Mouse (Mus musculus) midbrain, embryonic 14.5 days (tissue): ENCODE data around the gene Ltb. TPM values are rescaled to one million over a fixed set of nuclear protein-coding genes. Genes with fewer than 3 reads are reported as not detected.

Experiments
- ATAC-seq: fragments of 200-750 bp; cut with Nextera tagmentation; 2 replicates; pipeline ENCODE4 v1.8.0; 2017; ENCODE audit warnings: moderate number of reproducible peaks, moderate library complexity; ENCODE audit not compliant: low FRiP score, low TSS enrichment
- DNase-seq: peaks from one replicate; pipeline ENCODE4 v3.0.0-alpha.2; 2015
- H3K27ac ChIP-seq: fragments of 300-500 bp; sonication (generic); replicated peaks from 2 replicates; pipeline ENCODE4 v1.5.1; 2014; ENCODE audit warnings: mild to moderate bottlenecking, low read depth, low read length, moderate library complexity
- H3K27me3 ChIP-seq: fragments of 300-500 bp; sonication (generic); 2 replicates; pipeline ENCODE4 v1.6.1; 2014; ENCODE audit warnings: low read length, control low read depth, mixed read lengths; ENCODE audit not compliant: control insufficient read depth, insufficient read depth
- H3K36me3 ChIP-seq: fragments of 300-500 bp; sonication (generic); 2 replicates; pipeline ENCODE4 v1.6.1; 2014; ENCODE audit warnings: low read length, control low read depth; ENCODE audit not compliant: control insufficient read depth, insufficient read depth
- H3K4me1 ChIP-seq: fragments of 300-500 bp; sonication (generic); 2 replicates; pipeline ENCODE4 v1.6.1; 2014; ENCODE audit warnings: mild to moderate bottlenecking, antibody characterized with exemption, low read length, control low read depth; ENCODE audit not compliant: control insufficient read depth, insufficient read depth
- H3K4me2 ChIP-seq: fragments of 300-500 bp; sonication (generic); 2 replicates; pipeline ENCODE4 v1.6.1; 2014; ENCODE audit warnings: mild to moderate bottlenecking, low read length, moderate library complexity
- H3K4me3 ChIP-seq: fragments of 300-500 bp; sonication (generic); replicated peaks from 2 replicates; pipeline ENCODE4 v1.5.1; 2014; ENCODE audit warnings: low read depth, low read length
- H3K9ac ChIP-seq: fragments of 300-500 bp; sonication (generic); replicated peaks from 2 replicates; pipeline ENCODE4 v1.6.1; 2014; ENCODE audit warnings: mild to moderate bottlenecking, low read length, moderate library complexity
- H3K9me3 ChIP-seq: fragments of 300-500 bp; sonication (generic); 2 replicates; pipeline ENCODE4 v1.6.1; 2016; ENCODE audit warnings: low read length, control low read depth, mixed read lengths; ENCODE audit not compliant: control insufficient read depth
- WGBS: fragments of 180-500 bp; shearing (Covaris S2); extraction: QIAGEN DNeasy Blood & Tissue Kit; methylation state at CpG from one replicate; pipeline ENCODE4 v1.1.7; 2014; 5-methylcytosine and 5-hydroxymethylcytosine counted together
- polyA plus RNA-seq: library from polyadenylated mRNA; unstranded; fragments of >200 nt; fragmentation: Nextera tagmentation; extraction: Ambion mirVana; gene quantifications from 2 replicates; pipeline ENCODE4 v1.2.1, GENCODE M21; 2014

Ltb gene
- polyA plus RNA-seq, 1 experiment from 2014 or later, result 0.74 TPM

GRCm38 (mm10) chr17:35201787-35202186 lies 7.5 kb downstream of the Ltb start, which contains the start of gene Tnf:
Tnf (minus strand) TSS chr17:35202007.
- Histone ChIP-seq H3K4me2 (no peak within 1 kb of the TSS), H3K36me3 (no peaks in the 10 kb centered on the region), H3K27ac (no peak within 1 kb of the TSS), H3K4me3 (no peak within 1 kb of the TSS), H3K9me3 (no peaks in the 10 kb centered on the region), H3K9ac (no peak within 1 kb of the TSS), H3K4me1 (no peaks in the 10 kb centered on the region), H3K27me3 (peaks cover 6% of the 10 kb centered on the region; the same call in 1 of the 2 replicates)
- DNase-seq (no peak), ATAC-seq (no peak)
- 51% methylated on average over 13 of the region's 13 CpGs for WGBS

GRCm38 (mm10) chr17:35202442-35202841 lies 8.2 kb downstream of the Ltb start:
- Histone ChIP-seq H3K4me3 (no peak overlapping the region), H3K36me3 (no peaks in the 10 kb centered on the region), H3K4me2 (no peak overlapping the region), H3K9ac (no peak overlapping the region), H3K4me1 (no peaks in the 10 kb centered on the region), H3K27ac (no peak overlapping the region), H3K9me3 (no peaks in the 10 kb centered on the region), H3K27me3 (0 out of 2 replicates have a peak, but pooled peaks cover 3% of the 10 kb centered on the region)
- WGBS, result 78% methylated on average over 4 of the region's 4 CpGs
- DNase-seq (no peak), ATAC-seq (no peak)

GRCm38 (mm10) chr17:35204494-35205379 lies 10.5 kb downstream of the Ltb start, which contains the start of gene Lta:
Lta (minus strand) TSS chr17:35205351.
- 28% methylated on average over 20 of the region's 20 CpGs for WGBS
- 0 out of 2 replicates have a peak, but pooled peaks cover 3% of the 10 kb centered on the region for H3K27me3 ChIP-seq
- no peak within 1 kb of the TSS for H3K27ac ChIP-seq
- H3K4me3 ChIP-seq, result no peak within 1 kb of the TSS
- ATAC-seq, result no peak
- no peaks in the 10 kb centered on the region for H3K4me1 ChIP-seq
- no peak within 1 kb of the TSS for H3K4me2 ChIP-seq
- DNase-seq, result no peak
- 0 out of 2 replicates have a peak within 1 kb of the TSS, but pooled peaks have one; percentile 9 for H3K9ac ChIP-seq
- H3K9me3 ChIP-seq, result no peaks in the 10 kb centered on the region
- no peaks in the 10 kb centered on the region for H3K36me3 ChIP-seq

GRCm38 (mm10) chr17:35205380-35205769 lies 11.1 kb downstream of the Ltb start:
- Histone ChIP-seq H3K27ac (no peak overlapping the region), H3K9ac (0 out of 2 replicates have a peak overlapping the region, but pooled peaks have one; percentile 9), H3K4me1 (no peaks in the 10 kb centered on the region), H3K9me3 (no peaks in the 10 kb centered on the region), H3K4me3 (no peak overlapping the region), H3K36me3 (no peaks in the 10 kb centered on the region), H3K27me3 (0 out of 2 replicates have a peak, but pooled peaks cover 3% of the 10 kb centered on the region), H3K4me2 (no peak overlapping the region)
- ATAC-seq (no peak), DNase-seq (no peak)
- 58% methylated on average over 10 of the region's 10 CpGs for WGBS

- no peaks in the 10 kb centered on the region for H3K9me3 ChIP-seq
- H3K27ac ChIP-seq, result no peak overlapping the region
- 0 out of 2 replicates have a peak, but pooled peaks cover 2% of the 10 kb centered on the region for H3K27me3 ChIP-seq
- WGBS, result 68% methylated on average over 12 of the region's 12 CpGs
- no peak for DNase-seq
- no peaks in the 10 kb centered on the region for H3K4me1 ChIP-seq
- no peak for ATAC-seq
- H3K9ac ChIP-seq, result no peak overlapping the region
- H3K4me2 ChIP-seq, result no peak overlapping the region
- no peak overlapping the region for H3K4me3 ChIP-seq
- no peaks in the 10 kb centered on the region for H3K36me3 ChIP-seq
Measured at GRCm38 (mm10) chr17:35209785-35210535, 15.7 kb downstream of the Ltb start.

- no peak overlapping the region for H3K27ac ChIP-seq
- no peaks in the 10 kb centered on the region for H3K9me3 ChIP-seq
- no peak overlapping the region for H3K4me3 ChIP-seq
- H3K36me3 ChIP-seq, result no peaks in the 10 kb centered on the region
- DNase-seq, result no peak
- H3K9ac ChIP-seq, result no peak overlapping the region
- H3K27me3 ChIP-seq, result no peaks in the 10 kb centered on the region
- WGBS, result 89% methylated on average over 3 of the region's 3 CpGs
- ATAC-seq, result no peak
- no peaks in the 10 kb centered on the region for H3K4me1 ChIP-seq
- no peak overlapping the region for H3K4me2 ChIP-seq
Measured at GRCm38 (mm10) chr17:35210593-35210992, 16.4 kb downstream of the Ltb start.

GRCm38 (mm10) chr17:35213071-35213470 lies 18.8 kb downstream of the Ltb start:
- 91% methylated on average over 5 of the region's 5 CpGs for WGBS
- no peaks in the 10 kb centered on the region for H3K9me3 ChIP-seq
- ATAC-seq, result no peak
- H3K9ac ChIP-seq, result no peak overlapping the region
- no peak overlapping the region for H3K4me2 ChIP-seq
- H3K27ac ChIP-seq, result no peak overlapping the region
- DNase-seq, result no peak
- H3K27me3 ChIP-seq, result no peaks in the 10 kb centered on the region
- H3K4me1 ChIP-seq, result no peaks in the 10 kb centered on the region
- no peak overlapping the region for H3K4me3 ChIP-seq
- H3K36me3 ChIP-seq, result no peaks in the 10 kb centered on the region

- peaks cover 27% of the 10 kb centered on the region for H3K36me3 ChIP-seq
- H3K27ac ChIP-seq, result no peak overlapping the region
- H3K9me3 ChIP-seq, result no peaks in the 10 kb centered on the region
- H3K4me2 ChIP-seq, result no peak overlapping the region
- ATAC-seq, result no peak
- 87% methylated on average over 18 of the region's 18 CpGs for WGBS
- no peaks in the 10 kb centered on the region for H3K4me1 ChIP-seq
- no peak for DNase-seq
- no peaks in the 10 kb centered on the region for H3K27me3 ChIP-seq
- H3K9ac ChIP-seq, result no peak overlapping the region
- H3K4me3 ChIP-seq, result no peak overlapping the region
Measured at GRCm38 (mm10) chr17:35218516-35219193, 24.4 kb downstream of the Ltb start.
